Mouse (Mus musculus) G1E (cell line): ENCODE measurements around the gene Cobll1.

Source experiments
- CTCF ChIP-seq: IDR thresholded peaks from 2 replicates; pipeline ENCODE4 v1.5.1; 2012; ENCODE audit warnings: low read depth, low read length, inconsistent platforms, mixed read lengths
- GATA1 ChIP-seq: IDR thresholded peaks from 2 replicates; pipeline ENCODE4 v1.6.1; 2012; ENCODE audit warnings: borderline replicate concordance, low read length, inconsistent platforms, mixed read lengths
- TAL1 ChIP-seq: conservative IDR thresholded peaks from 2 replicates; pipeline ENCODE4 v1.6.1; 2012; ENCODE audit warnings: low read depth, low read length, inconsistent platforms, mixed read lengths

DNA sequence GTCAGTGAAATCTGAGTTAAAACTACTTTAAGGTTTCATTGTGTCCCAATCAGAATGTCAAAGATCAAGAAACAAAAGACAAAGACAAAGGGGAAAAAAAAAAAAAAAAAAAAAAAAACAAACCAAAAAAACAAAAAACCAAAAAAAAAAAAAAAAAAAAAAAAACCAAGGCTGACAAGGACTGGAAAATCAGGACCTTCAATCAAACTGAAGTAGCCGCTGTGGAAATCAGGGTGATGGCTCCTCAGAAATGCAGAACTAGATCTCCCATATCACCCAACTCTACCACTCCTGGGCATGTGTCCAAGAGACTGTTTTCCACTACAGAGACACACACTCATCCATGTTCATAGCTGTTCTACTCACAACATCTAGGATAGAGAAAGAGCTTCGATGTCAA is 185.4 kb downstream of the Cobll1 start:
- TF ChIP-seq TAL1: no peak
- no peak for TF ChIP-seq CTCF
- TF ChIP-seq GATA1: no peak
